Mouse (Mus musculus) spleen, postnatal 4 days (tissue): Measurements from ENCODE around the gene Rap1a.

ENCODE experiments used
- DNase-seq, 2 experiments: peaks; one replicate each; pipeline ENCODE4 v3.0.0; 2022; ENCODE audit warnings: low spot score in 2 of 2

Gene Rap1a

GRCm38 (mm10) chr3:105801191-105802166, at the start of gene Rap1a:
Rap1a (minus strand) TSS chr3:105801336.
- DNase-seq = peak; percentile 80 to 91

- DNase-seq = no peak
Observed at GRCm38 (mm10) chr3:105846294-105847069, 45.3 kb upstream of the Rap1a start.

GRCm38 (mm10) chr3:105839836-105840235, 38.7 kb upstream of the Rap1a start:
- no peak for DNase-seq

GRCm38 (mm10) chr3:105838655-105839054, 37.5 kb upstream of the Rap1a start:
- DNase-seq = no peak

GRCm38 (mm10) chr3:105836883-105837282, 35.7 kb upstream of the Rap1a start:
- DNase-seq = no peak

- no peak for DNase-seq
Observed at GRCm38 (mm10) chr3:105835875-105836274, 34.7 kb upstream of the Rap1a start.

GRCm38 (mm10) chr3:105831584-105831983, 30.4 kb upstream of the Rap1a start:
- no peak for DNase-seq

GRCm38 (mm10) chr3:105825501-105826161, 24.5 kb upstream of the Rap1a start:
- DNase-seq = no peak

- no peak for DNase-seq
Observed at GRCm38 (mm10) chr3:105824704-105825103, 23.6 kb upstream of the Rap1a start.

GRCm38 (mm10) chr3:105824103-105824502, 23.0 kb upstream of the Rap1a start:
- no peak for DNase-seq

GRCm38 (mm10) chr3:105823609-105824008, 22.5 kb upstream of the Rap1a start:
- DNase-seq = no peak

- DNase-seq = no peak
Observed at GRCm38 (mm10) chr3:105821504-105821903, 20.4 kb upstream of the Rap1a start.

GRCm38 (mm10) chr3:105820272-105820671, 19.1 kb upstream of the Rap1a start:
- no peak for DNase-seq

- no peak for DNase-seq
Observed at GRCm38 (mm10) chr3:105818130-105819004, 17.2 kb upstream of the Rap1a start.

GRCm38 (mm10) chr3:105816089-105816488, 15.0 kb upstream of the Rap1a start:
- DNase-seq = no peak

GRCm38 (mm10) chr3:105815236-105815904, 14.2 kb upstream of the Rap1a start:
- peak; percentile 60 to 74 for DNase-seq

- no peak for DNase-seq
Observed at GRCm38 (mm10) chr3:105811146-105811545, 10.0 kb upstream of the Rap1a start.

GRCm38 (mm10) chr3:105808179-105809037, 7.3 kb upstream of the Rap1a start:
- peak; percentile 81 for DNase-seq

- DNase-seq = no peak
Observed at GRCm38 (mm10) chr3:105807672-105808071, 6.5 kb upstream of the Rap1a start.
